Mouse (Mus musculus): Measurements from ENCODE around the gene Klf12.

GRCm38 (mm10) chr14:99826713-99827112 lies 457.8 kb downstream of the Klf12 start:
- no peak for TF ChIP-seq POLR2A (IDR thresholded peaks at IDR 0.05; ENCODE audit: insufficient read length, low read depth)
- no peak for TF ChIP-seq E2F4 (IDR thresholded peaks at IDR 0.05; ENCODE audit: insufficient read depth)
- TF ChIP-seq USF1 (IDR thresholded peaks at IDR 0.05; ENCODE audit: low read depth), result no peak
- no peak for TF ChIP-seq MYOD1 (IDR thresholded peaks at IDR 0.05; ENCODE audit: control insufficient read depth in 1 of 3, insufficient read length in 2 of 3, low read depth in 2 of 3)
- TF ChIP-seq POLR2AphosphoS2 (IDR thresholded peaks at IDR 0.05; ENCODE audit: insufficient read length, low read depth), result no peak
- TF ChIP-seq TCF12 (IDR thresholded peaks at IDR 0.05; ENCODE audit: insufficient read depth, poor library complexity, severe bottlenecking), result no peak
- no peak for TF ChIP-seq MYOG (IDR thresholded peaks at IDR 0.05; ENCODE audit: control insufficient read depth in 1 of 3, insufficient read depth in 1 of 3, insufficient read length in 2 of 3, low read depth in 2 of 3)
